Mouse (Mus musculus) liver, embryonic 15.5 days (tissue): ENCODE results near the gene Rabl6. TPM values are rescaled to one million over a fixed set of nuclear protein-coding genes. Genes with fewer than 3 reads are reported as not detected.
"Not testable (repeated sequence)": the region's sequence is repeated elsewhere in the genome, so short reads cannot be mapped to it uniquely, and the experiment has no call there.

Experiments used
- ATAC-seq: fragments of 200-750 bp; cut with Nextera tagmentation; 2 replicates; pipeline ENCODE4 v1.8.0; 2017; ENCODE audit warnings: moderate number of reproducible peaks, mild to moderate bottlenecking, moderate library complexity; ENCODE audit not compliant: insufficient read depth
- H3K27ac ChIP-seq: fragments of 300-500 bp; sonication (generic); replicated peaks from 2 replicates; pipeline ENCODE4 v1.5.1; 2015; ENCODE audit warnings: mild to moderate bottlenecking, inconsistent platforms
- H3K27me3 ChIP-seq: fragments of 300-500 bp; sonication (generic); 2 replicates; pipeline ENCODE4 v1.6.1; 2015; ENCODE audit warnings: mild to moderate bottlenecking, inconsistent platforms
- H3K36me3 ChIP-seq: fragments of 300-500 bp; sonication (generic); replicated peaks from 2 replicates; pipeline ENCODE4 v1.6.1; 2015; ENCODE audit warnings: moderate library complexity, mild to moderate bottlenecking, inconsistent platforms
- H3K4me1 ChIP-seq: fragments of 300-500 bp; sonication (generic); replicated peaks from 2 replicates; pipeline ENCODE4 v1.6.1; 2015; ENCODE audit warnings: inconsistent platforms
- H3K4me2 ChIP-seq: fragments of 300-500 bp; sonication (generic); 2 replicates; pipeline ENCODE4 v1.6.1; 2015; ENCODE audit warnings: moderate library complexity, mild to moderate bottlenecking, inconsistent platforms
- H3K4me3 ChIP-seq: fragments of 300-500 bp; sonication (generic); replicated peaks from 2 replicates; pipeline ENCODE4 v1.5.1; 2015; ENCODE audit warnings: mild to moderate bottlenecking, inconsistent platforms
- H3K9ac ChIP-seq: fragments of 300-500 bp; sonication (generic); 2 replicates; pipeline ENCODE4 v1.6.1; 2015; ENCODE audit warnings: moderate library complexity, mild to moderate bottlenecking, inconsistent platforms
- H3K9me3 ChIP-seq: fragments of 300-500 bp; sonication (generic); replicated peaks from 2 replicates; pipeline ENCODE4 v1.6.1; 2016; ENCODE audit warnings: inconsistent platforms
- WGBS: fragments of 180-500 bp; shearing (Covaris S2); methylation state at CpG from one replicate; pipeline ENCODE4 v1.1.7; 2015; ENCODE audit warnings: mixed read lengths; ENCODE audit not compliant: insufficient replicate concordance; 5-methylcytosine and 5-hydroxymethylcytosine counted together
- polyA plus RNA-seq: library from polyadenylated mRNA; unstranded; fragments of >200 nt; fragmentation: Nextera tagmentation; extraction: Ambion mirVana; gene quantifications from 2 replicates; pipeline ENCODE4 v1.2.1, GENCODE M21; 2015

Rabl6 gene
- polyA plus RNA-seq, 1 experiment from 2014 or later = 21.7 TPM

DNA sequence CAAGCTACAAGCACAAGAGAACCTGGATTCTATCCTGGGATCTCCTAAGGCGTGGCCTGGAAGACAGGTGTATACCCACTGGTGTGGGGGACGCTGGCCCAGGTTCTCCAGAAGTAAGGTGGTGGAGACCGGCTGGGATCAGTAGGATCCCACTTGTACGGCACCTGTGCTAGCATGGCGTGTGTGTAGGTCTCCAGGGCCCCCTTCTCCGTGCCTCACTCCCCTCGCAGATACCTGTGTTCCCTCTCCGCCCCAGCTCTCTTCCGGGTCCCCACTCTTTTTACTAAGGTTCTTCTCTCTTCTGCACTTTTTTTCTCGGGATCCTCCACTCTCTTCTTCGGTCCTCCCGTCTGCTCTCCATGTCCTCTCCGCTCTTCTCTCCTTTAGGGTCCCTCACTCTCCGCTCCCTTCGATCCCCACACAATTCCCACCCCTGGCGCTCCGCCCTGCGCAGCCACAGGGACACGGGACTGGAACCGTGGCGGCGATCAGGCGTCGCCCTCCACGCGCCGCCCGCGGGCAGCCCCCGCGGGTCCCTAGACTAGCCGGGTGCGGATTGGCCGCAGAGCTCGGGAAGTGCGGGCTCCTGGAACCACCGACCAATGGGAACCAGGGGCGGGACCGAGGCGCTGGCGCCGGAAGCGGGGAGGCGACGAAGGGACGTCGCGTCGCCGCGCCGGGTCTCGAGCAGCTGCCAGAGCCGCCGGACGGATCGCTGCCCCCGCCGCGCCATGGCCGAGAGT, 50.9 kb downstream of the Rabl6 start, which contains the start of gene Edf1:
Gene Edf1, plus strand, starts transcription at position 627 of the 743 bp plus-strand sequence.
- under 1% methylated on average over 61 of the region's 61 CpGs for WGBS

GRCm38 (mm10) chr2:25556296-25556695, 52.0 kb downstream of the Rabl6 start:
- WGBS = 51% methylated on average over 1 of the region's 1 CpGs
- Histone ChIP-seq H3K9ac (no peak overlapping the region), H3K4me2 (peak overlapping the region; percentile 94; the same call in 1 of the 2 replicates), H3K36me3 (peaks cover 18% of the 10 kb centered on the region), H3K9me3 (no peaks in the 10 kb centered on the region), H3K4me1 (peaks cover 26% of the 10 kb centered on the region), H3K4me3 (no peak overlapping the region), H3K27me3 (no peaks in the 10 kb centered on the region), H3K27ac (no peak overlapping the region)
- no peak for ATAC-seq

More for the DNA sequence above, 50.9 kb downstream of the Rabl6 start, which contains the start of gene Edf1:
- Histone ChIP-seq H3K4me3 (peak within 1 kb of the TSS; percentile 85), H3K36me3 (peaks cover 28% of the 10 kb centered on the region), H3K9ac (peak within 1 kb of the TSS; percentile 91), H3K4me2 (peak within 1 kb of the TSS; percentile 94), H3K9me3 (no peaks in the 10 kb centered on the region), H3K27ac (peak within 1 kb of the TSS; percentile 82), H3K4me1 (peaks cover 31% of the 10 kb centered on the region), H3K27me3 (no peaks in the 10 kb centered on the region)
- ATAC-seq = peak; percentile 98

GRCm38 (mm10) chr2:25555479-25555878, 52.8 kb downstream of the Rabl6 start:
- WGBS = 34% methylated on average over 2 of the region's 2 CpGs
- H3K27ac ChIP-seq, ATAC-seq, H3K9me3 ChIP-seq, H3K4me2 ChIP-seq, H3K27me3 ChIP-seq, H3K36me3 ChIP-seq, H3K9ac ChIP-seq, H3K4me3 ChIP-seq: not testable (repeated sequence)
- peaks cover 26% of the 10 kb centered on the region for H3K4me1 ChIP-seq

DNA sequence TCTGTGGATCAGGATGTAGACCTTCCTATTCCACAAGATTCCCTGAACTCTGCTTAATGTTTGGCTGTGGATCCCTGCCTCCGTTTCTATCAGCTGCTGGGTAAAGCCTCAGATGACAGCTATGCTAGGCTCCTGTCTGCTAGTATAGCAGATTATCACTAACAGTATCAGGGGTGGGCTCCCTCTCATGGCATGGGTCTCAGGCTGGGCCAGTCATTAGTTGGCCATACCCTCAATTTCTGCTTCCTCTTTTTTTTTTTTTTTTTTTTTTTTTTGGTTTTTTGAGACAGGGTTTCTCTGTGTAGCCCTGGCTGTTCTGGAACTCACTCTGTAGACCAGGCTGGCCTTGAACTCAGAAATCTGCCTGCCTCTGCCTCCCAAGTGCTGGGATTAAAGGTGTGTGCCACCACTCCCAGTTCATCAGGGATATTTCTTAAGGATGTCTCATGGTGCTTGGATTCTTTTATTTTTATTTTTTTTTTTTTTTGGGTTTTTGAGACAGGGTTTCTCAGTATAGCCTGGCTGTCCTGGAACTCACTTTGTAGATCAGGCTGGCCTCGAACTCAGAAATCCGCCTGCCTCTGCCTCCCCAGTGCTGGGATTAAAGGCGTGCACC, 55.0 kb downstream of the Rabl6 start:
- H3K9me3 ChIP-seq, H3K4me3 ChIP-seq, ATAC-seq, H3K36me3 ChIP-seq, H3K27me3 ChIP-seq, H3K4me2 ChIP-seq, H3K27ac ChIP-seq, H3K9ac ChIP-seq: not testable (repeated sequence)
- peaks cover 15% of the 10 kb centered on the region for H3K4me1 ChIP-seq
- WGBS = 57% methylated on average over 4 of the region's 4 CpGs

DNA sequence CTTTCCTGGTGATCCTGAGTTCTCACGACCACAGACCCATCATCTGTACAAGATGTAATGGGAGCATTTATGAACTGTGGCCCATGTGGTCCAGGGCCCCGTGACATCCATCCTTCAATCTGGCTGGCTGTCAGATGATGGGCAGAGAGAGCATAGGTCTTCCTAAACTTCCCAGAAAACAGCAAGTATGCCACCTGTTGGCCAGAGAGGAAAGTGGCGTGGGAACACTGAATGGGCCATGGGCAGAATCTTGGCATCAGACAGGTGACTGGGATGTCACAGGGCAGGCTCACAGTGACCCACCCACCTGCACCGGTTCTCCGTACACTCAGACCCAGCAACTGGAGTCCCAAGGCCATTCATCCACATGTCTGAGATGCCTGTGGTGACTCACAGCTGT, 57.1 kb downstream of the Rabl6 start:
- Histone ChIP-seq H3K27ac (no peak overlapping the region), H3K9ac (no peak overlapping the region), H3K36me3 (no peaks in the 10 kb centered on the region), H3K27me3 (no peaks in the 10 kb centered on the region), H3K4me2 (no peak overlapping the region), H3K4me3 (no peak overlapping the region), H3K9me3 (no peaks in the 10 kb centered on the region), H3K4me1 (peaks cover 8% of the 10 kb centered on the region)
- ATAC-seq = no peak
- WGBS = 31% methylated on average over 5 of the region's 5 CpGs

- Histone ChIP-seq H3K36me3 (no peaks in the 10 kb centered on the region), H3K9me3 (no peaks in the 10 kb centered on the region), H3K4me1 (peaks cover 21% of the 10 kb centered on the region), H3K27ac (no peak overlapping the region), H3K4me2 (no peak overlapping the region), H3K4me3 (no peak overlapping the region), H3K9ac (no peak overlapping the region), H3K27me3 (no peaks in the 10 kb centered on the region)
- 64% methylated on average over 9 of the region's 9 CpGs for whole genome bisulfite sequencing
- no peak for ATAC-seq
Measured at GRCm38 (mm10) chr2:25549021-25549991, 59.0 kb downstream of the Rabl6 start.

GRCm38 (mm10) chr2:25546811-25547491, 61.4 kb downstream of the Rabl6 start, which contains the start of gene Traf2:
Traf2 (minus strand) TSS chr2:25546940.
- 4% methylated on average over 48 of the region's 48 CpGs for WGBS
- peak within 1 kb of the TSS; percentile 88 for H3K4me3 ChIP-seq
- peak within 1 kb of the TSS; percentile 90 for H3K4me2 ChIP-seq
- peaks cover 24% of the 10 kb centered on the region for H3K4me1 ChIP-seq
- no peaks in the 10 kb centered on the region for H3K9me3 ChIP-seq
- no peaks in the 10 kb centered on the region for H3K27me3 ChIP-seq
- peak within 1 kb of the TSS; percentile 81 for H3K27ac ChIP-seq
- H3K9ac ChIP-seq = peak within 1 kb of the TSS; percentile 84
- peak; percentile 100 for ATAC-seq
- H3K36me3 ChIP-seq = no peaks in the 10 kb centered on the region

DNA sequence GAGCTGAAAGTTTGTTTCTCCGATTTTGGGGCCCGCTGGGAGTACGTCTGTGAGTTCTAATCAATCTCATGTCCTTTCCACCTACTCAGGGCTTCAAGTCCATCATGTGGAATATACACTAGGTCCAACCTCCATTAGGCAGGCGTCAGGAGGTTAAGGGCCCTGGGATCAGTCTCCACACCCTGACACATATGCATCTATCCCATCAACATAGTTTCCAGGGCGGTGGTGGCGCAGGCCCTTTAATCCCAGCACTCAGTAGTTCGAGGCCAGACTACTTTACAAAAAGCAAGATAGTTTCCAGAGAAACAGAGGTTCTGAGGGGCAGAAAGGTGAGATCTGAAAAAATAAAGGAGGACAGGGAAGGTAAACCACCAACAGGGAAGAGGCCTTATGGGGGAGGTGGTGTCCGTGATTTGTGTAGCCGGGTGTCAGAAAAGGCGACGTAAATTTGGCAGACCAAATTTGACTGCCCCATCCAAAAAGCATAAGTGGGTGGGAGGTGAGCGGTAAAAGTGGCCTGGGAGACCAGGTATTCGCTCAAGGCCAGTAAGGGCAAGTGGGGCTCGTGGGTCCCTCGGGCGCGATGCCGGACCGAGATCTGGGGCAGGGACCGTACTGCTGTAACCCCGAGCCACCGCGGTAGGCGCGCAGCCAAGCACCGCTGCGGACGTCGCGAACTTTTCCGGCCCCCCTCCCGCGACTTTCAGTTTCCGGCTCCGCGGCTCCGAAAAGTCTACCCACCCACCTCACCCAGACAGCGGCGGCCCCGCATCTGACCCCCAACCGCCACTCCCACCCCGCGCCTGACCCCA, 62.1 kb downstream of the Rabl6 start:
- ATAC-seq = peak; percentile 75
- Histone ChIP-seq H3K4me2 (peak overlapping the region; percentile 90), H3K9me3 (no peaks in the 10 kb centered on the region), H3K9ac (peak overlapping the region; percentile 84), H3K36me3 (no peaks in the 10 kb centered on the region), H3K27me3 (no peaks in the 10 kb centered on the region), H3K4me3 (peak overlapping the region; percentile 88), H3K27ac (peak overlapping the region; percentile 81), H3K4me1 (peaks cover 24% of the 10 kb centered on the region)
- 4% methylated on average over 43 of the region's 43 CpGs for WGBS

DNA sequence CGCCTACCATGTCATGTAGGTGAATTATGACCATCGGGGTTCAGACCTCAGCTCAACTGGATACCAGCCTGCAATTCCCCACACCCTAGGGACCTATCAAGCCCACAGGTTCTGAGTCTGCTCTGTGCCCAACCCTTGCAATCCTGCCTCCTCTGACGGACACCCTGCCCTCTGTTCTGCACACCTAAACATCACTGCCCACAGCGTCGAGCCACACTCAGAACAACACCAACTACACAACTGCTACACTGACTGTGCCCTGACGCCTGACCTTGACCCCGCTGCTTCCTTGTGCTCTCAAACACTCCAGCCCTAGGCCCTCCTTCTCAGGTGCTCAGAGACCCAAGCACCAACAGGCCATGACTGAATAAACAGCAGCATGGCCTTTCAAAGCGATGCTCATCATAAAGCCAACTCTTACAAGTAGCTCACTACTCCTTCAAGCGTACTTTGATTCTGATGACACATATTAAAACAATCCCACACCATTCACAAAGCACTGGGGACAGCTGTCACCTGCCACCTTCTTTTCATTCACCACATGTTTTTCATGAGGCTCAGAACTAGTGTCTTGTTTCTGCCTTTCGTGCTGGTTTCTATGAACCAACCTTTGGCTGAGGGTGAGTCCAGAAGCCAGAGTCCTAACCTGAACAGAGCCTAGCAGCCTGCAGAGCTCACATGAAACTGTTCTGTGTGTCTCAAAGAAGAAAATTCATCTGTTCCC, 66.5 kb downstream of the Rabl6 start:
- Histone ChIP-seq H3K9ac (no peak overlapping the region), H3K4me1 (peaks cover 19% of the 10 kb centered on the region), H3K4me3 (no peak overlapping the region), H3K27me3 (no peaks in the 10 kb centered on the region), H3K9me3 (no peaks in the 10 kb centered on the region), H3K4me2 (no peak overlapping the region), H3K27ac (no peak overlapping the region), H3K36me3 (peaks cover 26% of the 10 kb centered on the region)
- ATAC-seq = no peak
- WGBS = 84% methylated on average over 10 of the region's 10 CpGs
